Mouse (Mus musculus) forebrain, embryonic 12.5 days (tissue): ENCODE measurements at regions not wholly inside any gene's neighbourhood (a gene's known extent, or its start where the extent isn't known, plus 50 kb on each side); places are given as distances from the start of the nearest gene placed in this dataset.

Experiments used
- ATAC-seq: fragments of 200-750 bp; cut with Nextera tagmentation; 2 replicates; pipeline ENCODE4 v1.8.0; 2017; ENCODE audit warnings: moderate TSS enrichment; ENCODE audit not compliant: low FRiP score
- H3K27ac ChIP-seq: fragments of 300-500 bp; sonication (generic); 2 replicates; pipeline ENCODE4 v1.5.1; 2016; ENCODE audit warnings: mild to moderate bottlenecking
- H3K27me3 ChIP-seq: fragments of 300-500 bp; sonication (generic); 2 replicates; pipeline ENCODE4 v1.6.1; 2016; ENCODE audit warnings: mild to moderate bottlenecking
- H3K36me3 ChIP-seq: fragments of 300-500 bp; sonication (generic); replicated peaks from 2 replicates; pipeline ENCODE4 v1.6.1; 2016; ENCODE audit warnings: mild to moderate bottlenecking
- H3K4me1 ChIP-seq: fragments of 300-500 bp; sonication (generic); 2 replicates; pipeline ENCODE4 v1.6.1; 2016
- H3K4me2 ChIP-seq: fragments of 300-500 bp; sonication (generic); 2 replicates; pipeline ENCODE4 v1.6.1; 2016; ENCODE audit warnings: mild to moderate bottlenecking, moderate library complexity
- H3K4me3 ChIP-seq: fragments of 300-500 bp; sonication (generic); replicated peaks from 2 replicates; pipeline ENCODE4 v1.5.1; 2016; ENCODE audit warnings: mild to moderate bottlenecking
- H3K9ac ChIP-seq: fragments of 300-500 bp; sonication (generic); 2 replicates; pipeline ENCODE4 v1.6.1; 2016; ENCODE audit warnings: mild to moderate bottlenecking
- H3K9me3 ChIP-seq: fragments of 300-500 bp; sonication (generic); 2 replicates; pipeline ENCODE4 v1.6.1; 2016
- whole genome bisulfite sequencing: fragments of 180-500 bp; shearing (Covaris S2); methylation state at CpG from one replicate; pipeline ENCODE4 v1.1.7; 2016; 5-methylcytosine and 5-hydroxymethylcytosine counted together

DNA sequence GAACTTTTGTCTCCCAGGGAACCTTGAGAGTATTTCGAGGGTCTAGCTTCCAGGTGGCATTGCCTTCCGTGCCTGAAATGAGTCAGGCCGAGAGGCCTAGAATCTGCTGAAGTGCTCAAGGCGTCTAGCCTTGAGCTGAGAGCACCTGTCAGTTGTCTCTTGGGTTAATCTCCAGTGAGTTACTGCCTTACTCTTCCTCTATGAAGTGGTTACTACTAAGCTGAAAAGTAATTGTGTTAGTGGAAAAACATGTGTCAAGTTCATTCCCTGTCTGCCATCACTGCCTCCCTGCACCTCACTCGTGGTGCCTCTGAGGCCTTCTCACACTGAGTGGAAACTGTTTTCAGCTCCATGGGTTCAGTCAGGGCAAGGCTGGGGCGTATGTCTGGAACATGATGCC lies 69.0 kb upstream of the Egln3 start:
- Histone ChIP-seq H3K27ac (no peak overlapping the region), H3K9me3 (no peaks in the 10 kb centered on the region), H3K4me1 (no peaks in the 10 kb centered on the region), H3K9ac (no peak overlapping the region), H3K27me3 (no peaks in the 10 kb centered on the region), H3K36me3 (no peaks in the 10 kb centered on the region), H3K4me2 (no peak overlapping the region), H3K4me3 (no peak overlapping the region)
- ATAC-seq, result no peak
- WGBS, result 89% methylated on average over 6 of the region's 6 CpGs

DNA sequence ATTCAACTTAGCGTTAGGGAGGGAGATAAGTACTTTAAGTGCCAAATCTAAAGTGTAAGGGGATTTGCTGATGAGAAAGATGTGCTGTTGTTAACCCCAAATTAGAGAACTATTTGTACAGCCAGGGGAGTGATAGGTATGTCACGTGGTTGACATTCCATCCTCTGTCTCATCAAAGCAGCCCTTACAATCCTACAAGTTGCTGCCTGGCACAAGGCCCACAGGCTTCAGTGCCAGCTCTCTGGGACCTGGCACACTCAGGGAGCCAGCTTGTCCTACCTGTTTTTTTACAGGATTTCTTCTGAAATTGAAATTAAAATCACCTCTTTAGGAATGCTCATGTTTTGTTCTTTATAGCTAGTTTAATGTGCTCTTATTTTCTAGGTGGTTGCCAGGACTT lies 68.6 kb upstream of the Egln3 start:
- H3K4me2 ChIP-seq, result no peak overlapping the region
- 74% methylated on average over 2 of the region's 2 CpGs for WGBS
- no peaks in the 10 kb centered on the region for H3K9me3 ChIP-seq
- H3K9ac ChIP-seq, result no peak overlapping the region
- H3K36me3 ChIP-seq, result no peaks in the 10 kb centered on the region
- no peak overlapping the region for H3K4me3 ChIP-seq
- no peaks in the 10 kb centered on the region for H3K4me1 ChIP-seq
- no peak overlapping the region for H3K27ac ChIP-seq
- H3K27me3 ChIP-seq, result no peaks in the 10 kb centered on the region
- no peak for ATAC-seq

DNA sequence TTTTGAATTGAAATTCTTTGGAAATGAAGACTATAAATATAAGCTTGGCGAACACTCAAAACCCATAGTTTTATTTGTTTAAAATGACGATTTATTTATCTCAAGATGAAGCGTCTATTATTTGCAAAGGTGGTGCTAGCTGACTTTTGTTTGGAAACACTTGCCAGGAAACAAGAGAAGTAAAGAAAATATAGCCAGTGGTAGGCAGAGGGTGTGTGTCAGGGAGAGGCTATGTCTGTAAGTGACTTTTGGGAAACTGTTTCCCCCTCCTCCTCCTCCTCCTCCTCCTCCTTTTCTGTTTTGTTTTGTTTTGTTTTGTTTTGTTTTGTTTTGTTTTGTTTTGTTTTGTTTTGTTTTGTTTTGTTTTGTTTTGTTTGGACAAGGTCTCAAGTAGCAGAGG lies 62.2 kb upstream of the Egln3 start:
- Histone ChIP-seq H3K9ac (no peak overlapping the region), H3K36me3 (no peaks in the 10 kb centered on the region), H3K4me1 (peaks cover 20% of the 10 kb centered on the region), H3K9me3 (no peaks in the 10 kb centered on the region), H3K4me3 (no peak overlapping the region), H3K4me2 (no peak overlapping the region), H3K27me3 (no peaks in the 10 kb centered on the region), H3K27ac (no peak overlapping the region)
- WGBS, result 93% methylated on average over 3 of the region's 3 CpGs
- no peak for ATAC-seq

DNA sequence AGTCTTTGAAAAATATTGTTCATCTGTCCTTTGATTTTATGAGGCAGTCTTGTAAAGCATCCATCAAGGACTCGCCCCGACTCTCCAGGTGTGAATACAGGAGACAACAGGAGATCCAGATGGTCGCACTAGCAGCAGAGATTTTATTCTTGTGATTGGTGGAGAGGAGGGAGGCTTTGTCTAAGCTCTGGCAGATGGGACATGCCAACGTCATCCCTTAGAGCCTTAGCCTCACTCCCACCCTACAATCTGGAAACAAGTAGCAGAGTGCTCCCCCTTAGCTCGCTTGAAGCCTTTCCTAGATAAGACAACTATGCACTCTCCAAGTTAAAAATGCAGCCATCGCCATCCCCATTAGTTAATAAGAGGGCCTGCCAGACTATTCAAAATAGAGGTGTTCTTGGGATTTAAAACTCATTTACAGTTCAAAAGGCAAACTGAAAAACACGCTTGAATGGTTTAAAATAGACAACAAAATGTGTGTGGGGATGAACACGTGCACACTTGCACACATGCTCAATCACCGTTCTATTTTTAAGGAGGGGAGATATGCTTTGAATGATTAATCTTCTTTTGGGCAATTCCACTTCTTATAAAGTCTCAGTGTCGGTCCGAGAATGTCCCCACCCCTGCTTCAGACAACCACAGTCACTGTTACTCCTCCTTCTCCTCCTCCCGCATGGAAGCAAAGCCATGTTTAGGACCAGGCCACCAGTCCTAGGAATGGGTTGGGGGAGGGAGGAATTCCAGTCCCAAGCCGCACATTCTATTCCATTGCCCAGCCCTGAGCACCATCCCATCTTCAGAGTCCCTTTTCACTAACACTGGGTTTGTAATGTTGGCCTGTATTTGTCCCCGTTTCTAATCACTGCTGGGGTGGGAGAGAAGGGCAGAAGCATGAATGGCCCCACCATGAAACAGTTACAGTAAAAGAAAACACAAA lies 61.5 kb upstream of the Egln3 start:
- Histone ChIP-seq H3K4me3 (no peak overlapping the region), H3K4me1 (peaks cover 20% of the 10 kb centered on the region), H3K9ac (no peak overlapping the region), H3K9me3 (no peaks in the 10 kb centered on the region), H3K27ac (no peak overlapping the region), H3K27me3 (no peaks in the 10 kb centered on the region), H3K36me3 (no peaks in the 10 kb centered on the region), H3K4me2 (no peak overlapping the region)
- no peak for ATAC-seq
- 53% methylated on average over 14 of the region's 14 CpGs for WGBS

GRCm38 (mm10) chr12:54264418-54264733 lies 60.7 kb upstream of the Egln3 start:
- no peak for ATAC-seq
- H3K9ac ChIP-seq, result no peak overlapping the region
- no peak overlapping the region for H3K4me3 ChIP-seq
- H3K4me2 ChIP-seq, result no peak overlapping the region
- H3K27me3 ChIP-seq, result 0 out of 2 replicates have a peak, but pooled peaks cover 2% of the 10 kb centered on the region
- no peaks in the 10 kb centered on the region for H3K9me3 ChIP-seq
- H3K27ac ChIP-seq, result 0 out of 2 replicates have a peak overlapping the region, but pooled peaks have one; percentile 2
- peaks cover 20% of the 10 kb centered on the region for H3K4me1 ChIP-seq
- WGBS, result 52% methylated on average over 4 of the region's 4 CpGs
- H3K36me3 ChIP-seq, result no peaks in the 10 kb centered on the region

DNA sequence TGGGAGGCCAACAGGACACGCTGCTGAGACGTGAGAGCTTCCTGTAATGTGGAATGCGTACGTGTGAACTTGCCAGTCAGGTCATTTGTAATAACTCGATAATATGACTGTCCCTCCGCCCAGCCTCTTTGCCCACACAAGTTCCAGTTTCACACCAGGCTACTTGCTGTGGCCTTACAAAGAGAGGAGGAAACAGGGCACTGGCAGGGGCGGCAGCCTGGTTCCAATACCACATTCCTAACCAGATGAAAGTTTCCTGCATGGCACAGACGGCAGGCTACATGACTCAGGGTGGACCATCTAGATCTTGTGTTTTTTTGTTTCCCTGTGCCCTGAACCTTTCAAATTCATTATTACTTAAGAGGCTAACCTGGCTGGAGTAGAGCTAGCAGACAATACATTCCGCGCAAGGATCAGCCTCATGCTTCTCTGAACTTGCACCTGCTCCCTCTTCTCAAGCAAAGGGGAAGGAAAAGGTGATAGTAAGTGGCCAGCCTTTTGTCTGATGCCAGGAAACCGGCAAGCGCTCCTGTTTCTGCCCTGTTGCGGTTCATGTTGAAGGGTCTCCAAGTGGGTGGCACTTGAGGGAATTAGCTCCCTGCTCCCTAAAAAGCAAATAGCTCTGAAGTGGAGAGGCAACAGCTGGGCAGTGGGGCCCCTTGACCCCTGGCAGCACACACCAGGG lies 60.2 kb upstream of the Egln3 start:
- Histone ChIP-seq H3K9ac (no peak overlapping the region), H3K4me2 (no peak overlapping the region), H3K4me1 (peaks cover 20% of the 10 kb centered on the region), H3K27ac (0 out of 2 replicates have a peak overlapping the region, but pooled peaks have one; percentile 2), H3K9me3 (no peaks in the 10 kb centered on the region), H3K27me3 (0 out of 2 replicates have a peak, but pooled peaks cover 2% of the 10 kb centered on the region), H3K4me3 (no peak overlapping the region), H3K36me3 (no peaks in the 10 kb centered on the region)
- 59% methylated on average over 13 of the region's 13 CpGs for WGBS
- ATAC-seq, result no peak

DNA sequence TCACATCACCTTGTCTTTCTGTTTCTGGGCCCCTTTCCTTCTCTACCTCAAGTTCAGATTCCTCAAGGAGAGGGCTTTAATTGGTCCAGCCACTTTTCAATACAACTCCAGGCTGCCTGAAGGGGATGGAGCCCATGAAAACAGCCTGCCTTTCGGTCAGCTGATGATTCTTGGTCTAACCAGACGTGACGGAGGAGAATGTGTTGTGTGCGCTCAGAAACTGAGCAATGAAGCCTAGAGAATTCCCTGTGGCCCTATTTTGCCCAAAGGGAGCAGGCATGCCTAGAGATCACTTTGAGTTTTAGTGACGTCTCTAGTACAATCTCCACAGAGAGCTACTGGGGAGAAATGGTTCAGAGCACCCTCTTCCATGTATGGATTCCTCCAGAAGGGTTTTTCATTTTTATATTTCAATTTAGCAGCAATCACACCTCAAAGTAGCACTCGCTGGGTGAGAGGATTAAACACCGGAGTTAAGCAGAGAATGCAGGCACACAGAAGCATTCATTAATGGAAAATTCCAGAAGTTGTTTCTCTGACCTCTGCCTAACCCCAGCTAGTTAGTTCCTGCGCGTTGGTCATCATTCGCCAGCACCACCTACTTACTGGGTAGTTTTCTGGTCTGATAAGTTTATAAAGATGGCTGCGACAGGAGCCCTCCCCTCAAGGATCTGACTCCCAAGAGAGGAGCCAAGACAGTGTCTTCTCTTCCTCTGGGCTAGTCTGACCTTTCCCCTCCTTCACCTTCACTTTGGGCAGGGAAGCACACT lies 58.8 kb upstream of the Egln3 start:
- WGBS, result 83% methylated on average over 11 of the region's 11 CpGs

GRCm38 (mm10) chr12:54261426-54261825 lies 57.8 kb upstream of the Egln3 start:
- Histone ChIP-seq H3K4me2 (no peak overlapping the region), H3K4me1 (peaks cover 24% of the 10 kb centered on the region), H3K36me3 (no peaks in the 10 kb centered on the region), H3K9me3 (no peaks in the 10 kb centered on the region), H3K4me3 (no peak overlapping the region), H3K27ac (no peak overlapping the region), H3K27me3 (0 out of 2 replicates have a peak, but pooled peaks cover 5% of the 10 kb centered on the region), H3K9ac (no peak overlapping the region)
- WGBS, result 85% methylated on average over 5 of the region's 5 CpGs
- ATAC-seq, result no peak

More for the DNA sequence above, 58.8 kb upstream of the Egln3 start:
- H3K27ac ChIP-seq, result no peak overlapping the region
- no peaks in the 10 kb centered on the region for H3K9me3 ChIP-seq
- 0 out of 2 replicates have a peak, but pooled peaks cover 2% of the 10 kb centered on the region for H3K27me3 ChIP-seq
- no peak overlapping the region for H3K4me3 ChIP-seq
- no peak for ATAC-seq
- H3K36me3 ChIP-seq, result no peaks in the 10 kb centered on the region
- H3K4me1 ChIP-seq, result peaks cover 24% of the 10 kb centered on the region
- H3K4me2 ChIP-seq, result no peak overlapping the region
- no peak overlapping the region for H3K9ac ChIP-seq

DNA sequence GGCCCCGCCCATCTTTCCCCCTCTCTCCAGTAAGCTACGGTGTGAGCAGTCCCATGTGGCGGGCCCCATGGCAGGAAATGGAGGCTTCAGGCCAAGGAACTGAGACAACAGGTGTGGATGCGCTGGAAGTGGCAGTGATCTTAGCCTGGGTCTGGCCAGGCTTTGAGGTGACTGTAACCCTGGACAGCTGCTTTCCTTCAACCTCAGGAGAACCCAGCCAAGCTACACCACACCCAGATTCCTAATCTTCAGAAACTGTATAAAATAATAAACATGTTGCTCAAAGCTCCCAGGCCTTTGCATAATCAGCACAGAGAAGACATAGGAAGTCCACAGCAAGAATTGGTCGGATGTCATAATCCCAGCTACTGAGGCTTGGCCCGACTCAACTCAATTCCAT lies 56.8 kb upstream of the Egln3 start:
- Histone ChIP-seq H3K27me3 (0 out of 2 replicates have a peak, but pooled peaks cover 5% of the 10 kb centered on the region), H3K4me1 (peaks cover 23% of the 10 kb centered on the region), H3K9ac (no peak overlapping the region), H3K4me3 (no peak overlapping the region), H3K36me3 (no peaks in the 10 kb centered on the region), H3K27ac (no peak overlapping the region), H3K9me3 (no peaks in the 10 kb centered on the region), H3K4me2 (no peak overlapping the region)
- ATAC-seq, result no peak
- 78% methylated on average over 6 of the region's 6 CpGs for WGBS

DNA sequence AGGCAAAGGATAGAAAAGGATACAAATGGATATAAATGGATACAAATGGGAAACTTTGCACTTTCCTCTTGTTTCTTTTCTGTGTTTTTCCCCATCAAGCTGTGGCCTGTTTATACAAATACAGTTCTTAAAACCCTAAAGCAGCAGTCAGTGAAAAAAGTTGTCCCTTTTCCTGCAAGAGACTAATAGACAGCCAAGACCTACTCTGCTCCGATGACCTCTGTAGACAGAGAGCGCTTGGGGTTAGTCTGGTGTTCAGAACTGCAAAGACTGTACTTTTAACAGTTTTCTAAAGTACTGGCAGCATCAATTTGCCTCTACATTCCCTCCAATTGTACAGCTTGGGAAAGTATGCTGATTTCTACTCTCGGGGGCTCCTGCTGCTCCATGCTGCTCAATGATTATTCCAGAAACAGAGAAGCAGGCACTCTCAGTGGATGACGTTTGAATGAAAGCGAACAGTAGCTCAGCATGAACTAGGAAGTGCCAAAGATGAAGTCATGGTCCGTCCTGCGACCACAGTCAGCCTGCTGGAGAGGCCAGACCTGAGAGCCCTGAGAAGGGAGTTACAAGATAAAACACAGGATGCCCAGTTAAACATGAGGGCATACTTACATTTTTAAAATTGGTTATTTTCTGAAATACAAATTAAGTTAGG lies 54.2 kb upstream of the Egln3 start:
- Histone ChIP-seq H3K27ac (no peak overlapping the region), H3K27me3 (0 out of 2 replicates have a peak, but pooled peaks cover 5% of the 10 kb centered on the region), H3K4me3 (no peak overlapping the region), H3K4me1 (0 out of 2 replicates have a peak, but pooled peaks cover 3% of the 10 kb centered on the region), H3K36me3 (no peaks in the 10 kb centered on the region), H3K9me3 (no peaks in the 10 kb centered on the region), H3K4me2 (no peak overlapping the region), H3K9ac (no peak overlapping the region)
- 52% methylated on average over 7 of the region's 7 CpGs for WGBS
- no peak for ATAC-seq

DNA sequence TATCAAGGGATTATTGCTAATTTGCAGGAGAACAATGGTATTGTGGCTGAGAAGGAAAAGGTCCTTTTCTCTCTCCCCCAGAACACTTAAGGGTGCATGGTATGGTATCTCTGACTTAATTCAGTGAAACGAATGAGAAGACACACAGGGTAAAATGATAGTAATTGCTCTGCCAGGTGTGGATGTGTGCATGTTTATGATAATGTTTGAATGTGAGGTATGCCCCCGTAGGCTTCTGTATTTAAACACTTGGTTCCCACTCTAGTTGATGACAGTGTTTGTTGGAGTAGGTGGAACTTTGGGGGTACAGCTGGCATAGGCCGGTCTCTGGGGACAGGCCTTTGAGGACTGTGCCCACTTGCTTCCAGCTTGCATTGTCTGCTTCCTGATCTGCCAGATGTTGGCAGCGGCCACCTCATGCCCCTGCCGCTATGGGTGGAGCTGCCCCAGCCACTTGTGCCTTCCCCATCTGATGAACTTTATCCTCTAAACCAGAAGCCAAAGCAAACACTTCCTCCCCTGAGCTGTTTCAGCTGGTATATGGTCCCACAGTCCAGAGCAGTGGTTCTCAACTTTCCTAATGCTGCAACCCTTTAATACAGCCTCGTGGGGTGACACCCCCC lies 53.0 kb upstream of the Egln3 start:
- no peak overlapping the region for H3K4me3 ChIP-seq
- H3K9me3 ChIP-seq, result no peaks in the 10 kb centered on the region
- no peak for ATAC-seq
- 79% methylated on average over 6 of the region's 6 CpGs for WGBS
- H3K4me1 ChIP-seq, result 0 out of 2 replicates have a peak, but pooled peaks cover 3% of the 10 kb centered on the region
- no peaks in the 10 kb centered on the region for H3K36me3 ChIP-seq
- no peak overlapping the region for H3K4me2 ChIP-seq
- no peak overlapping the region for H3K9ac ChIP-seq
- no peak overlapping the region for H3K27ac ChIP-seq
- H3K27me3 ChIP-seq, result 0 out of 2 replicates have a peak, but pooled peaks cover 5% of the 10 kb centered on the region
